Mouse (Mus musculus) ES-E14 (cell line): Measurements from ENCODE around the gene Olfr209. TPM values are rescaled to one million over a fixed set of nuclear protein-coding genes. Genes with fewer than 3 reads are reported as not detected.

Source experiments
- DNase-seq: peaks from one replicate; pipeline ENCODE4 v3.0.0-alpha.2; 2013; ENCODE audit warnings: low read depth, low spot score
- H3K27ac ChIP-seq: 2 replicates; pipeline ENCODE4 v1.5.1; 2012; ENCODE audit warnings: low read depth, mild to moderate bottlenecking, low read length, moderate library complexity, mixed read lengths; ENCODE audit not compliant: poor library complexity, insufficient read depth, severe bottlenecking
- H3K36me3 ChIP-seq: 2 replicates; pipeline ENCODE4 v1.6.1; 2012; ENCODE audit warnings: mild to moderate bottlenecking, low read length, moderate library complexity, mixed read lengths; ENCODE audit not compliant: control insufficient read depth, poor library complexity, insufficient read depth, severe bottlenecking
- H3K4me1 ChIP-seq, 2 experiments: fragments of 150-350 bp in 1 of 2; sonication (generic) in 1 of 2; 2 replicates each; pipeline ENCODE4 v1.6.1; 2012; ENCODE audit warnings: low read length in 2 of 2, mild to moderate bottlenecking in 1 of 2, mixed read lengths in 1 of 2; ENCODE audit not compliant: control insufficient read depth in 2 of 2, insufficient read depth in 2 of 2, poor library complexity in 1 of 2
- H3K4me3 ChIP-seq, 2 experiments: fragments of 150-350 bp in 1 of 2; sonication (generic) in 1 of 2; 2 replicates each; pipeline ENCODE4 v1.5.1; 2012; ENCODE audit warnings: low read length in 2 of 2, low read depth in 1 of 2, mild to moderate bottlenecking in 1 of 2, mixed read lengths in 1 of 2; ENCODE audit not compliant: insufficient read depth in 1 of 2, poor library complexity in 1 of 2, severe bottlenecking in 1 of 2
- H3K9ac ChIP-seq: 2 replicates; pipeline ENCODE4 v1.6.1; 2012; ENCODE audit warnings: low read depth, mild to moderate bottlenecking, low read length, mixed read lengths; ENCODE audit not compliant: poor library complexity, insufficient read depth, severe bottlenecking
- H3K9me3 ChIP-seq: fragments of 150-350 bp; sonication (generic); 2 replicates; pipeline ENCODE4 v1.6.1; 2012; ENCODE audit warnings: low read depth, mild to moderate bottlenecking, low read length; ENCODE audit not compliant: control insufficient read depth, insufficient read depth
- CHD2 ChIP-seq: IDR thresholded peaks from 2 replicates; pipeline ENCODE4 v1.6.1; 2014; ENCODE audit warnings: mild to moderate bottlenecking, low read depth, low read length, inconsistent platforms
- HCFC1 ChIP-seq: IDR thresholded peaks from 2 replicates; pipeline ENCODE4 v1.6.1; 2012; ENCODE audit warnings: low read length, inconsistent platforms, borderline replicate concordance; ENCODE audit not compliant: insufficient read depth
- MAFK ChIP-seq: IDR thresholded peaks from 2 replicates; pipeline ENCODE4 v1.6.1; 2014; ENCODE audit warnings: mild to moderate bottlenecking, low read depth, low read length, inconsistent platforms; ENCODE audit not compliant: insufficient read depth
- ZC3H11A ChIP-seq: IDR thresholded peaks from 2 replicates; pipeline ENCODE4 v1.6.1; 2012; ENCODE audit warnings: low read depth, mild to moderate bottlenecking, inconsistent platforms, low read length, borderline replicate concordance
- ZNF384 ChIP-seq: IDR thresholded peaks from 2 replicates; pipeline ENCODE4 v1.6.1; 2012; ENCODE audit warnings: low read depth, low read length, inconsistent platforms
- in situ Hi-C, 2 experiments: fragments of 600-800 bp; cut with MboI; formaldehyde crosslinking; loops; one replicate each; pipeline ENCODE4 v1.15.1; 2025; ENCODE audit warnings: low sequenced_read_pairs in 2 of 2, inconsistent platforms in 1 of 2; ENCODE audit not compliant: unreplicated experiment in 2 of 2
- total RNA-seq: library from RNA; depleted of rRNA; stranded (reverse); fragments of 300-350 nt; gene quantifications from 2 replicates; pipeline ENCODE4 v1.2.3, GENCODE M21; 2012; rRNA removed

The Olfr209 gene
- total RNA-seq = not detected in 2 replicates

- no peaks in the 10 kb centered on the region for H3K4me1 ChIP-seq
- no peak within 1 kb of the TSS for H3K9ac ChIP-seq
- TF ChIP-seq ZNF384 (no peak), CHD2 (no peak), ZC3H11A (no peak), MAFK (no peak), HCFC1 (no peak)
- no peak for DNase-seq
- no peak within 1 kb of the TSS for H3K27ac ChIP-seq
- no peaks in the 10 kb centered on the region for H3K36me3 ChIP-seq
- no peaks in the 10 kb centered on the region for H3K9me3 ChIP-seq
- in situ Hi-C loops = no loop called here
- H3K4me3 ChIP-seq = no peak within 1 kb of the TSS
Observed at GRCm38 (mm10) chr16:59363893-59364292, at the start of gene Olfr209. Gene Olfr209 (minus strand): TSS chr16:59363993.

- no peak for TF ChIP-seq MAFK
- TF ChIP-seq HCFC1 = no peak
- TF ChIP-seq ZC3H11A = no peak
- no peak for TF ChIP-seq CHD2
- no peaks in the 10 kb centered on the region for H3K9me3 ChIP-seq
- DNase-seq = no peak
- H3K27ac ChIP-seq = no peak overlapping the region
- no peaks in the 10 kb centered on the region for H3K4me1 ChIP-seq
- no peak overlapping the region for H3K9ac ChIP-seq
- no peaks in the 10 kb centered on the region for H3K36me3 ChIP-seq
- in situ Hi-C loops = no loop called here
- H3K4me3 ChIP-seq = no peak overlapping the region
Observed at GRCm38 (mm10) chr16:59413475-59413874, 49.7 kb upstream of the Olfr209 start.

- TF ChIP-seq CHD2 (no peak), HCFC1 (no peak), ZNF384 (no peak), MAFK (no peak), ZC3H11A (no peak)
- Histone ChIP-seq H3K4me1 (no peaks in the 10 kb centered on the region), H3K9me3 (no peaks in the 10 kb centered on the region), H3K27ac (no peak overlapping the region), H3K36me3 (no peaks in the 10 kb centered on the region), H3K4me3 (no peak overlapping the region), H3K9ac (no peak overlapping the region)
- no peak for DNase-seq
- in situ Hi-C loops = no loop called here
Observed at GRCm38 (mm10) chr16:59409800-59410199, 46.0 kb upstream of the Olfr209 start.

GRCm38 (mm10) chr16:59409341-59409748 lies 45.6 kb upstream of the Olfr209 start:
- Histone ChIP-seq H3K9me3 (no peaks in the 10 kb centered on the region), H3K4me3 (no peak overlapping the region), H3K4me1 (no peaks in the 10 kb centered on the region), H3K27ac (no peak overlapping the region), H3K9ac (no peak overlapping the region), H3K36me3 (no peaks in the 10 kb centered on the region)
- in situ Hi-C loops = no loop called here
- TF ChIP-seq CHD2 (no peak), ZC3H11A (no peak), HCFC1 (no peak), MAFK (no peak), ZNF384 (no peak)
- no peak for DNase-seq

- no peak within 1 kb of the TSS for H3K9ac ChIP-seq
- H3K4me1 ChIP-seq = no peaks in the 10 kb centered on the region
- in situ Hi-C loops = no loop called here
- DNase-seq = no peak
- no peak within 1 kb of the TSS for H3K4me3 ChIP-seq
- H3K27ac ChIP-seq = no peak within 1 kb of the TSS
- no peak for TF ChIP-seq ZC3H11A
- no peak for TF ChIP-seq MAFK
- no peak for TF ChIP-seq CHD2
- TF ChIP-seq ZNF384 = no peak
- no peak for TF ChIP-seq HCFC1
- H3K9me3 ChIP-seq = no peaks in the 10 kb centered on the region
- H3K36me3 ChIP-seq = no peaks in the 10 kb centered on the region
Observed at GRCm38 (mm10) chr16:59407032-59407431, 43.2 kb upstream of the Olfr209 start, which contains the start of gene Gabrr3. Gene Gabrr3 (plus strand): TSS chr16:59407332.
